Mouse (Mus musculus): ENCODE data around the gene Saa3. TPM values are rescaled to one million over a fixed set of nuclear protein-coding genes. Genes with fewer than 3 reads are reported as not detected.
"Not testable (repeated sequence)": the region's sequence is repeated elsewhere in the genome, so short reads cannot be mapped to it uniquely, and the experiment has no call there.

The Saa3 gene
- not detected in 2 replicates for polyA plus RNA-seq (2016; fragmentation: Nextera tagmentation; extraction: Ambion mirVana)

DNA sequence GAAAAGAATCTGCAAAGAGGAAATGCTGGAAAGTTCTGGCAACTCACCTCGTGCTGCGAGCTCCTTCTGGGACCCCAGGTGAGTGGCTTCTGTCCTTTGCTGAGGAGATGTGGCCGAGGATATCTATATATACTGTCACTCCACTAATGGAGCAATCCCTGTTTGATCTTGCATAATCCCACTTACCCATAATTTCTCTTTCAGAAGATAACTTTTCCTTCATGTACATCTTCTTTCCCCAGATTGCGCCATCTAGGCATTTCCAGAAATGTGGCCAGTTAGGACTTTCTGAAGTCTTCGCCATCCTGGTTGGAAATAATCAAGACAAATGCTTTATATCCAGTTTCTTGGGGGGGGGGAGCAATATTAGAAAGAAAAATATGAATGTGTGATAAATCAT lies at the start of gene Saa3:
TSS of gene Saa3 (minus strand) at position 101 of the 400 bp plus-strand sequence.
- no peak for DNase-seq (ENCODE audit: low spot score)
- peaks cover 2% of the 10 kb centered on the region; the same call in 1 of the 2 replicates for H3K27me3 ChIP-seq (ENCODE audit: insufficient read depth, poor library complexity, severe bottlenecking)
- H3K9me3 ChIP-seq, result no peaks in the 10 kb centered on the region
- no peaks in the 10 kb centered on the region for H3K36me3 ChIP-seq
- WGBS, result 91% methylated on average over 5 of the region's 5 CpGs
- H3K4me1 ChIP-seq (replicated peaks), result no peaks in the 10 kb centered on the region
- H3K27ac ChIP-seq, result no peak within 1 kb of the TSS
- no peak within 1 kb of the TSS for H3K4me3 ChIP-seq

GRCm38 (mm10) chr7:46764672-46765071 lies 49.2 kb upstream of the Saa3 start:
- Histone ChIP-seq H3K4me3 (no peak overlapping the region), H3K27ac (no peak overlapping the region), H3K36me3 (peaks cover 95% of the 10 kb centered on the region), H3K4me1 (replicated peaks) (no peaks in the 10 kb centered on the region), H3K27me3 (ENCODE audit: insufficient read depth, poor library complexity, severe bottlenecking) (no peaks in the 10 kb centered on the region), H3K9me3 (no peaks in the 10 kb centered on the region)
- no peak for DNase-seq (ENCODE audit: low spot score)
- whole genome bisulfite sequencing, result 85% methylated on average over 8 of the region's 8 CpGs

DNA sequence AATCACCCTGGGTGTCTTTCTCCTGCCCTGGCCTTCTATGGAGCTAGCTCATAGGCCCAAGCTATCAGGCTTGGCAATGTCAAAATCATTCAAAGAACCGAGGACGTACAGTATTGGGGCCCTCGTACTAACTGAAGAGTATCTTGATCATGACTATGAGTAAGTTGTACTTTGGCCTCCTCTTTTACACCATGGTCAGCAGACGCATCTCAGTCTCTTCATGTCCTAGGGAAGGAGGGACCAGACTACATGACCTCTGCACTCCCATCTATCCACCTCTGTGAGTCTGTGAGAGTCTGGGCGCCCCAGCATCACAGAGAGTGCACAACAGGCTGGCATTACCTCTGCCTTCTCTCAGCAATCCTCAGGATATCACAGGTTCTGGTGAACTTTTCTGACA lies 47.1 kb upstream of the Saa3 start:
- H3K4me3 ChIP-seq, result no peak overlapping the region
- H3K27ac ChIP-seq, result no peak overlapping the region
- no peak for DNase-seq (ENCODE audit: low spot score)
- no peaks in the 10 kb centered on the region for H3K27me3 ChIP-seq (ENCODE audit: insufficient read depth, poor library complexity, severe bottlenecking)
- peaks cover 86% of the 10 kb centered on the region for H3K36me3 ChIP-seq
- no peaks in the 10 kb centered on the region for H3K9me3 ChIP-seq
- H3K4me1 ChIP-seq (replicated peaks), result no peaks in the 10 kb centered on the region
- WGBS, result 94% methylated on average over 5 of the region's 5 CpGs

DNA sequence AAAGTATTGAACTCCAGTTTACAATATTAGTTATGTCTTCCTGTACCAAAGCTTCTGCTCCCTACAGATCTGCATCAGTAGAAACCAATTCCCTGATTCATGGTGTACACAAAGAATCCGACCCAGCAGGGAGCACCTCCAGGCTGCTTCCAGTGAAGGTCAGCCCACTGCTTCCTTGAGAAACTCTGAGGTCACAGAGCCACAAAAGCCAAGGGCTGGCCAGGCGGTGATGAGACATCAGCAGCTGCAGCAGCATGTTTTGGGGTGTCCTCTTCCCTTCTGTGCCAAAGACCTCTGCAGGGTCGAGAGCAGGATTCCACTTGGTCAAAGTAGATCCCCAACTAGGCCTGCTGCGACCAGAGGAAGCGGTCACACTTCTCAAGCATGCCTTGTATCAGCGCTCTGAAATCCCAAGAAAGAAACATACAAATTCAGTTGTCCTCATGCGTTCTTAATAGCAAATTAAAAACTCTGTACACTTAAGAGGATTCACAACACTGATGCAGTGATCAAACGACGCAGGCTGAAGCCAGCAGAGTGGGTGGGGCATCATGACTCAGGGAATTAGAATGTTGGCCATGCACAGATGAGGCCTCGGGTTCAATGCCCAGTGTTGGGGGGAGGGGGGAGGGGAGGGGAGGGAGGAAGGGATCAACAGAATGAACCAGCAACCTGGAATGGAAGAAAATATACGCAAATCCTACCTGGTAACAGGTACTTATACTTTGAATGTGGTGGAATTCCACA lies 45.7 kb upstream of the Saa3 start:
- DNase-seq (ENCODE audit: low spot score), result no peak
- H3K4me1 ChIP-seq (replicated peaks), result no peaks in the 10 kb centered on the region
- H3K27me3 ChIP-seq (ENCODE audit: insufficient read depth, poor library complexity, severe bottlenecking), result no peaks in the 10 kb centered on the region
- no peak overlapping the region for H3K4me3 ChIP-seq
- H3K27ac ChIP-seq, result no peak overlapping the region
- peaks cover 74% of the 10 kb centered on the region for H3K36me3 ChIP-seq
- no peaks in the 10 kb centered on the region for H3K9me3 ChIP-seq
- WGBS, result 79% methylated on average over 11 of the region's 11 CpGs

DNA sequence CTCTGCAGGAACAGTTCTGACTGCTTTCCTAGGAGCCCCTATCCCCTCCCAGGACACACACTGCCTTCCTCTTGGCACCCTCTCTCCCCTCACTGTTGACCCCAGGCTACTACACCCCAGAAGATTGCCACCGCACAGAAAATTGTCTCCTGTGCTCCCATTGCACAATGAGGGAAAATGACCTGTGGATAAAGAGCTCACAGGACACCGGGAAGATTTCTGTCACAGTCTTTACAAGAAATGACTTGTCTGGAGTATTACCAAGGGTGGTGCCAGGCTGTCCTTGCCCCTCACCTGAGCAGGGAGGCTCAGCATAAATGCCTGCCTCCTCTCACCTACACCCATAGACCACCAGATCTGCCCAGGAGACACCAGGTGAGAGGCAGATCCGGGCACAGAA lies 36.0 kb upstream of the Saa3 start, which contains the start of gene Saa2:
TSS of gene Saa2 (plus strand) at position 301 of the 400 bp plus-strand sequence.
- Histone ChIP-seq H3K36me3 (no peaks in the 10 kb centered on the region), H3K27ac (no peak within 1 kb of the TSS), H3K9me3 (no peaks in the 10 kb centered on the region), H3K27me3 (ENCODE audit: insufficient read depth, poor library complexity, severe bottlenecking) (no peaks in the 10 kb centered on the region), H3K4me3 (no peak within 1 kb of the TSS), H3K4me1 (replicated peaks) (no peaks in the 10 kb centered on the region)
- DNase-seq (ENCODE audit: low spot score), result no peak
- 75% methylated on average over 3 of the region's 3 CpGs for WGBS

DNA sequence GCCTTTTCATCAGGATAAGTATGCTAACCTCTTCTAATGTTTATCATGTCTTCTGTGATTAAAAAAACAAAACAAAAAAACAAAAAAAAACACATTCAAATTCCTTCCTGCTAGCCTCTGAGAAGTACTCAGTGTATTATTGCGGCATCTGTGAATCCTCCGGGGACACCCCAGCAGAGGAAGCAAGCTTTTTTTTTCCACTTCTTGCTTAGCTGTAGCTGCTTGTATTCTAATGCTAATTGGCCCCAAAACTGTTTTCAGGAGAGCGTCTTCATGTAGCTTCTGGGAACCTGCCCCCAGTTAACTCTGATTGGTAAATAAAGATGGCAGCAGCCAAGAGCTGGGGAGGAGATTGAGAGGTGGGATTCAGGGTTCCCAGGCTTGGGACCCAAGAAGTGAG lies 33.0 kb upstream of the Saa3 start:
- DNase-seq (ENCODE audit: low spot score), result no peak
- WGBS, result 45% methylated on average over 3 of the region's 3 CpGs
- no peak overlapping the region for H3K4me3 ChIP-seq

GRCm38 (mm10) chr7:46746381-46746780 lies 30.9 kb upstream of the Saa3 start:
- no peaks in the 10 kb centered on the region for H3K9me3 ChIP-seq
- DNase-seq (ENCODE audit: low spot score), result no peak
- H3K36me3 ChIP-seq, result no peaks in the 10 kb centered on the region
- H3K4me3 ChIP-seq, result no peak overlapping the region
- 90% methylated on average over 7 of the region's 7 CpGs for WGBS
- H3K27ac ChIP-seq, result no peak overlapping the region
- H3K27me3 ChIP-seq (ENCODE audit: insufficient read depth, poor library complexity, severe bottlenecking), result no peaks in the 10 kb centered on the region
- no peaks in the 10 kb centered on the region for H3K4me1 ChIP-seq (replicated peaks)

More for the DNA sequence above, 33.0 kb upstream of the Saa3 start:
- H3K36me3 ChIP-seq, result no peaks in the 10 kb centered on the region
- no peaks in the 10 kb centered on the region for H3K4me1 ChIP-seq (replicated peaks)
- H3K9me3 ChIP-seq, result no peaks in the 10 kb centered on the region
- H3K27me3 ChIP-seq (ENCODE audit: insufficient read depth, poor library complexity, severe bottlenecking), result no peaks in the 10 kb centered on the region
- no peak overlapping the region for H3K27ac ChIP-seq

- Histone ChIP-seq H3K9me3 (no peaks in the 10 kb centered on the region), H3K36me3 (no peaks in the 10 kb centered on the region), H3K4me3 (no peak overlapping the region), H3K4me1 (replicated peaks) (no peaks in the 10 kb centered on the region), H3K27me3 (ENCODE audit: insufficient read depth, poor library complexity, severe bottlenecking) (no peaks in the 10 kb centered on the region), H3K27ac (no peak overlapping the region)
- no peak for DNase-seq (ENCODE audit: low spot score)
- 84% methylated on average over 3 of the region's 3 CpGs for WGBS
Observed at GRCm38 (mm10) chr7:46745816-46746215, 30.3 kb upstream of the Saa3 start.

- H3K4me1 ChIP-seq (replicated peaks); DNase-seq (ENCODE audit: low spot score); H3K27me3 ChIP-seq (ENCODE audit: insufficient read depth, poor library complexity, severe bottlenecking); H3K9me3 ChIP-seq; H3K4me3 ChIP-seq; H3K27ac ChIP-seq; H3K36me3 ChIP-seq: not testable (repeated sequence)
- WGBS, result 83% methylated on average over 3 of the region's 3 CpGs
Observed at GRCm38 (mm10) chr7:46742880-46743279, 27.4 kb upstream of the Saa3 start, which contains the start of gene Saa1. Saa1 (minus strand) TSS chr7:46742980.

DNA sequence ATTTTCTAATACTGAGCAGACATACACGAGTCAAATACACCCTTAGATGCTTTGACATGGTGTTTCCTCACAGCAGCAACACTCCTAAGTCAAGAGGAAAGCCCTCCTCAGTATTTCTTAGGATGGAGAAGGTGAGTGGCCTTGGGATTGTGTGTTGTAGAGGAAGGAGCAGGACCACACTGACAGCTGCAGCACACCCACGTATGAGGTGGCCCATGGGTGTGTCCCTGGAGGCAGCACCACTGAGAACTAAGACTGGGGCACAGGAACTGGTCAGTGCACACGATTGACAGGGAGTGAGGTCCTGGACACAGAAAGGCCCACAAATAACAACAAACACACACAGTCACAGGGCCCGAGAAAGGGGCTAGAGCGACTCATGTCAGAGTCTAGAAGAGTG lies 24.5 kb upstream of the Saa3 start:
- H3K4me1 ChIP-seq (replicated peaks); H3K9me3 ChIP-seq; DNase-seq (ENCODE audit: low spot score); H3K27me3 ChIP-seq (ENCODE audit: insufficient read depth, poor library complexity, severe bottlenecking); H3K27ac ChIP-seq; H3K36me3 ChIP-seq; H3K4me3 ChIP-seq: not testable (repeated sequence)
- 84% methylated on average over 5 of the region's 5 CpGs for WGBS

- DNase-seq (ENCODE audit: low spot score), result no peak
- Histone ChIP-seq H3K27me3 (ENCODE audit: insufficient read depth, poor library complexity, severe bottlenecking) (no peaks in the 10 kb centered on the region), H3K9me3 (no peaks in the 10 kb centered on the region), H3K4me1 (replicated peaks) (no peaks in the 10 kb centered on the region), H3K27ac (no peak overlapping the region), H3K4me3 (no peak overlapping the region), H3K36me3 (no peaks in the 10 kb centered on the region)
- WGBS, result 84% methylated on average over 12 of the region's 12 CpGs
Observed at GRCm38 (mm10) chr7:46738561-46739460, 23.3 kb upstream of the Saa3 start.

DNA sequence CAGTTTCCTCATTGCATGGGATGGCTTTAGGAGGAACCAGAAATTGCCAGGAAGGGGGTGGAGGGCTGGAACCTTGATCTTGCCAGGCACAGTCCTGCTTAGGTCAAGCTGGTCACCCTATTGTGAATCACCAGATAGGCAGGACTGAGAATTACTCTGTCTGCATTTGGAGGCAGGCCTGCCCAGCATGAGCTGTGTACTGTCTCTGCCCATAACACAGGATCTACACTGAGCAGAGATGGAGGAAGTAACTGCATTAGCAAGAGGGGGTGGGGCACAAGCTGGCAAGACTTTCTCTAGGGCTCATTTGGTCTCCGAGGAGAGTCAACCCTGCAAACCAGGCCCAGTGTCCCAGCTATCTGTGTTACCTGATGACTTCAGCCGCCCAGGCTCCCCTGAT lies 19.5 kb upstream of the Saa3 start:
- WGBS, result 88% methylated on average over 2 of the region's 2 CpGs
- H3K4me1 ChIP-seq (replicated peaks), result no peaks in the 10 kb centered on the region
- H3K36me3 ChIP-seq, result no peaks in the 10 kb centered on the region
- no peak for DNase-seq (ENCODE audit: low spot score)
- no peaks in the 10 kb centered on the region for H3K27me3 ChIP-seq (ENCODE audit: insufficient read depth, poor library complexity, severe bottlenecking)
- H3K4me3 ChIP-seq, result no peak overlapping the region
- H3K27ac ChIP-seq, result no peak overlapping the region
- H3K9me3 ChIP-seq, result no peaks in the 10 kb centered on the region

DNA sequence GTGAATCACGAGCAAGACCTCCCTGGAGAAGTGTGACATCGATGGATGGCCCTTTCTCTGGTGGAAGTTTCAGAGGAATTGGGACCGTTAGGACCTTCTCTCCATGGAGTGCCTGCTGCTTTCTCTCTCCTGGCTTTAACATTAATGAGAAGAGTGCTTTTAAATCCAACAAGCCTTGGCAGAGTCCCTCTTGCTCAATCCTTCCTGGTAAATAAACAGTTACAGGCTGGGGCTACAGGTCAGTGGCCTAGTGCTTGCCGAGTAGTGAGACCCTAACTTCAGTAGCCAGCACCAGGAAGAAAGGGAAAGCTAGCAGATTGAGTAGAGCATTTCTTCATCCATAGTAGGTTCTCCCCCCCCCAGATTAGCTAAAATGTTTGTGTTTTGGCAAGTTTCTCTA lies 17.0 kb upstream of the Saa3 start, which contains the start of gene Saa4:
TSS of gene Saa4 (minus strand) at position 146 of the 400 bp plus-strand sequence.
- no peak for DNase-seq (ENCODE audit: low spot score)
- 84% methylated on average over 4 of the region's 4 CpGs for WGBS
- no peaks in the 10 kb centered on the region for H3K9me3 ChIP-seq
- H3K27me3 ChIP-seq (ENCODE audit: insufficient read depth, poor library complexity, severe bottlenecking), result no peaks in the 10 kb centered on the region
- H3K27ac ChIP-seq, result no peak within 1 kb of the TSS
- no peaks in the 10 kb centered on the region for H3K36me3 ChIP-seq
- no peaks in the 10 kb centered on the region for H3K4me1 ChIP-seq (replicated peaks)
- no peak within 1 kb of the TSS for H3K4me3 ChIP-seq

All from hindbrain, embryonic 10.5 days (tissue).